Mouse (Mus musculus) myocyte (in vitro differentiated cells): ENCODE data around the gene Ndufa9. TPM values are rescaled to one million over a fixed set of nuclear protein-coding genes. Genes with fewer than 3 reads are reported as not detected.

Experiments
- H3K27me3 ChIP-seq: one replicate; pipeline ENCODE4 v1.6.1; 2011; ENCODE audit not compliant: control insufficient read depth, insufficient read depth, insufficient read length
- H3K36me3 ChIP-seq: one replicate; pipeline ENCODE4 v1.6.1; 2011; ENCODE audit not compliant: control insufficient read depth, insufficient read depth
- H3K4me2 ChIP-seq: one replicate; pipeline ENCODE4 v1.6.1; 2011; ENCODE audit warnings: low read depth, control low read depth
- H3K4me3 ChIP-seq: one replicate; pipeline ENCODE4 v1.5.1; 2011; ENCODE audit warnings: mild to moderate bottlenecking, control low read depth, moderate library complexity
- H3K79me2 ChIP-seq: one replicate; pipeline ENCODE4 v1.6.1; 2011; ENCODE audit not compliant: control insufficient read depth, insufficient read depth
- H3ac ChIP-seq: one replicate; pipeline ENCODE4 v1.6.1; 2011; ENCODE audit not compliant: control insufficient read depth, insufficient read length
- CEBPB ChIP-seq: IDR thresholded peaks from 2 replicates; pipeline ENCODE4 v1.6.1; 2011; ENCODE audit warnings: mild to moderate bottlenecking, moderate library complexity; ENCODE audit not compliant: poor library complexity, insufficient read depth, severe bottlenecking
- E2F4 ChIP-seq: IDR thresholded peaks from one replicate; pipeline ENCODE4 v1.6.1; 2011; ENCODE audit warnings: mild to moderate bottlenecking, control low read depth, moderate library complexity; ENCODE audit not compliant: insufficient read depth
- MAX ChIP-seq: IDR thresholded peaks from one replicate; pipeline ENCODE4 v1.6.1; 2011; ENCODE audit warnings: low read depth, mild to moderate bottlenecking, control low read depth
- MYOD1 ChIP-seq, 3 experiments: IDR thresholded peaks; one replicate each; pipeline ENCODE4 v1.6.1; 2011; ENCODE audit warnings: control low read depth in 2 of 3, low read depth in 2 of 3, mild to moderate bottlenecking in 2 of 3, moderate library complexity in 1 of 3; ENCODE audit not compliant: insufficient read length in 2 of 3, control insufficient read depth in 1 of 3
- MYOG ChIP-seq, 3 experiments: IDR thresholded peaks; one replicate each; pipeline ENCODE4 v1.6.1; 2011; ENCODE audit warnings: control low read depth in 2 of 3, low read depth in 2 of 3, mild to moderate bottlenecking in 2 of 3; ENCODE audit not compliant: insufficient read length in 2 of 3, control insufficient read depth in 1 of 3, insufficient read depth in 1 of 3
- POLR2A ChIP-seq: IDR thresholded peaks from one replicate; pipeline ENCODE4 v1.6.1; 2011; ENCODE audit warnings: low read depth, mild to moderate bottlenecking, control low read depth, moderate library complexity; ENCODE audit not compliant: insufficient read length
- POLR2AphosphoS2 ChIP-seq: IDR thresholded peaks from one replicate; pipeline ENCODE4 v1.6.1; 2011; ENCODE audit warnings: low read depth, control low read depth; ENCODE audit not compliant: insufficient read length
- REST ChIP-seq: IDR thresholded peaks from one replicate; pipeline ENCODE4 v1.6.1; 2011; ENCODE audit warnings: mild to moderate bottlenecking, control low read depth, moderate library complexity; ENCODE audit not compliant: insufficient read depth, insufficient read length
- SRF ChIP-seq: IDR thresholded peaks from one replicate; pipeline ENCODE4 v1.6.1; 2011; ENCODE audit warnings: low read depth; ENCODE audit not compliant: control insufficient read depth, insufficient read length
- TCF12 ChIP-seq: IDR thresholded peaks from one replicate; pipeline ENCODE4 v1.6.1; 2011; ENCODE audit warnings: mild to moderate bottlenecking, control low read depth; ENCODE audit not compliant: poor library complexity, insufficient read depth, severe bottlenecking
- TCF3 ChIP-seq: IDR thresholded peaks from one replicate; pipeline ENCODE4 v1.6.1; 2011; ENCODE audit warnings: low read depth, control low read depth; ENCODE audit not compliant: insufficient read length
- USF1 ChIP-seq: IDR thresholded peaks from one replicate; pipeline ENCODE4 v1.6.1; 2011; ENCODE audit warnings: low read depth, mild to moderate bottlenecking, control low read depth, moderate library complexity
- polyA plus RNA-seq: library from polyadenylated mRNA; unstranded; fragments of >200 nt; fragmentation: generic; extraction: Trizol; gene quantifications from one replicate; pipeline ENCODE4 v1.2.1, GENCODE M21; 2012; ENCODE audit warnings: missing spikeins

The Ndufa9 gene
- 193 TPM for polyA plus RNA-seq

- Histone ChIP-seq H3K36me3 (peaks cover 5% of the 10 kb centered on the region), H3K4me2 (peak within 1 kb of the TSS; percentile 97), H3K27me3 (peaks cover 2% of the 10 kb centered on the region), H3K4me3 (peak within 1 kb of the TSS; percentile 82), H3ac (peak within 1 kb of the TSS; percentile 37), H3K79me2 (peaks cover 16% of the 10 kb centered on the region)
- TF ChIP-seq E2F4, result no peak
- peak; percentile 74 for TF ChIP-seq POLR2A
- TF ChIP-seq SRF, result no peak
- no peak for TF ChIP-seq CEBPB
- peak in 1 of 3 experiments; percentile 5 for TF ChIP-seq MYOG (IDR thresholded peaks at IDR 0.05; ENCODE audit: control insufficient read depth in 1 of 3, insufficient read depth in 1 of 3, insufficient read length in 2 of 3, low read depth in 2 of 3)
Observed at GRCm38 (mm10) chr6:126848712-126849704, at the start of gene Ndufa9. TSS of gene Ndufa9 (minus strand) at chr6:126849136.

GRCm38 (mm10) chr6:126877118-126877517 lies 28.2 kb upstream of the Ndufa9 start:
- Histone ChIP-seq H3K27me3 (peaks cover 2% of the 10 kb centered on the region), H3ac (no peak overlapping the region), H3K4me2 (no peak overlapping the region), H3K36me3 (no peaks in the 10 kb centered on the region), H3K4me3 (no peak overlapping the region), H3K79me2 (no peaks in the 10 kb centered on the region)
- TF ChIP-seq E2F4 (no peak), MYOD1 (IDR thresholded peaks at IDR 0.05; ENCODE audit: control insufficient read depth in 1 of 3, insufficient read length in 2 of 3, low read depth in 2 of 3) (no peak), MAX (no peak)

- H3K4me2 ChIP-seq, result no peak within 1 kb of the TSS
- TF ChIP-seq CEBPB, result no peak
- no peak for TF ChIP-seq USF1
- TF ChIP-seq MYOG (IDR thresholded peaks at IDR 0.05; ENCODE audit: control insufficient read depth in 1 of 3, insufficient read depth in 1 of 3, insufficient read length in 2 of 3, low read depth in 2 of 3), result no peak
- no peak for TF ChIP-seq POLR2A
- TF ChIP-seq POLR2AphosphoS2, result no peak
- no peak within 1 kb of the TSS for H3ac ChIP-seq
- H3K79me2 ChIP-seq, result peaks cover 7% of the 10 kb centered on the region
- H3K36me3 ChIP-seq, result no peaks in the 10 kb centered on the region
- H3K4me3 ChIP-seq, result no peak within 1 kb of the TSS
- peaks cover 12% of the 10 kb centered on the region for H3K27me3 ChIP-seq
Observed at GRCm38 (mm10) chr6:126852881-126853280, 3.9 kb upstream of the Ndufa9 start, which contains the start of gene Akap3. TSS of gene Akap3 (plus strand) at chr6:126853098.

- H3K27me3 ChIP-seq, result no peaks in the 10 kb centered on the region
- H3K4me3 ChIP-seq, result no peak overlapping the region
- H3K36me3 ChIP-seq, result peaks cover 19% of the 10 kb centered on the region
- H3K79me2 ChIP-seq, result no peaks in the 10 kb centered on the region
- TF ChIP-seq MAX, result no peak
- no peak for TF ChIP-seq POLR2AphosphoS2
- TF ChIP-seq SRF, result no peak
- no peak for TF ChIP-seq TCF12
- TF ChIP-seq REST, result no peak
- no peak for TF ChIP-seq MYOG (IDR thresholded peaks at IDR 0.05; ENCODE audit: control insufficient read depth in 1 of 3, insufficient read depth in 1 of 3, insufficient read length in 2 of 3, low read depth in 2 of 3)
- TF ChIP-seq MYOD1 (IDR thresholded peaks at IDR 0.05; ENCODE audit: control insufficient read depth in 1 of 3, insufficient read length in 2 of 3, low read depth in 2 of 3), result no peak
- TF ChIP-seq POLR2A, result no peak
- no peak for TF ChIP-seq CEBPB
- no peak for TF ChIP-seq E2F4
- no peak for TF ChIP-seq USF1
- TF ChIP-seq TCF3, result no peak
- no peak overlapping the region for H3ac ChIP-seq
- no peak overlapping the region for H3K4me2 ChIP-seq
Observed at GRCm38 (mm10) chr6:126836628-126837027, 12.3 kb downstream of the Ndufa9 start.

- Histone ChIP-seq H3K36me3 (peaks cover 19% of the 10 kb centered on the region), H3ac (no peak overlapping the region), H3K79me2 (no peaks in the 10 kb centered on the region), H3K4me3 (no peak overlapping the region), H3K27me3 (no peaks in the 10 kb centered on the region), H3K4me2 (no peak overlapping the region)
- TF ChIP-seq REST (no peak), MAX (no peak), TCF12 (no peak), POLR2AphosphoS2 (no peak), E2F4 (no peak), MYOD1 (IDR thresholded peaks at IDR 0.05; ENCODE audit: control insufficient read depth in 1 of 3, insufficient read length in 2 of 3, low read depth in 2 of 3) (no peak), MYOG (IDR thresholded peaks at IDR 0.05; ENCODE audit: control insufficient read depth in 1 of 3, insufficient read depth in 1 of 3, insufficient read length in 2 of 3, low read depth in 2 of 3) (no peak), CEBPB (no peak), SRF (no peak), POLR2A (no peak), USF1 (no peak)
Observed at GRCm38 (mm10) chr6:126823087-126823486, 25.8 kb downstream of the Ndufa9 start.
